Mouse (Mus musculus) stomach, embryonic 16.5 days (tissue): ENCODE measurements around the gene Cacybp. TPM values are rescaled to one million over a fixed set of nuclear protein-coding genes. Genes with fewer than 3 reads are reported as not detected.
A peak's percentile ranks its signal among the peaks of the same experiment; 100 is the strongest.

Experiments
- ATAC-seq: fragments of 200-750 bp; cut with Nextera tagmentation; 2 replicates; pipeline ENCODE4 v1.8.0; 2017; ENCODE audit warnings: moderate number of reproducible peaks, moderate TSS enrichment; ENCODE audit not compliant: insufficient read depth, low FRiP score
- H3K27ac ChIP-seq: fragments of 300-500 bp; sonication (generic); 2 replicates; pipeline ENCODE4 v1.5.1; 2014; ENCODE audit warnings: low read length
- H3K27me3 ChIP-seq: fragments of 300-500 bp; sonication (generic); 2 replicates; pipeline ENCODE4 v1.6.1; 2014; ENCODE audit warnings: low read length, control low read depth, mixed read lengths; ENCODE audit not compliant: control insufficient read depth, insufficient read depth
- H3K36me3 ChIP-seq: fragments of 300-500 bp; sonication (generic); 2 replicates; pipeline ENCODE4 v1.6.1; 2014; ENCODE audit warnings: low read length; ENCODE audit not compliant: control insufficient read depth, insufficient read depth
- H3K4me1 ChIP-seq: fragments of 300-500 bp; sonication (generic); 2 replicates; pipeline ENCODE4 v1.6.1; 2014; ENCODE audit warnings: low read length, control low read depth, mixed read lengths; ENCODE audit not compliant: control insufficient read depth, insufficient read depth
- H3K4me2 ChIP-seq: fragments of 300-500 bp; sonication (generic); 2 replicates; pipeline ENCODE4 v1.6.1; 2014; ENCODE audit warnings: low read depth, low read length, mixed read lengths
- H3K4me3 ChIP-seq: fragments of 300-500 bp; sonication (generic); replicated peaks from 2 replicates; pipeline ENCODE4 v1.5.1; 2014; ENCODE audit warnings: mild to moderate bottlenecking, low read length
- H3K9ac ChIP-seq: fragments of 300-500 bp; sonication (generic); 2 replicates; pipeline ENCODE4 v1.6.1; 2014; ENCODE audit warnings: low read length
- H3K9me3 ChIP-seq: fragments of 300-500 bp; sonication (generic); replicated peaks from 2 replicates; pipeline ENCODE4 v1.6.1; 2016; ENCODE audit warnings: low read length, control low read depth; ENCODE audit not compliant: control insufficient read depth
- WGBS: fragments of 180-500 bp; shearing (Covaris S2); extraction: QIAGEN DNeasy Blood & Tissue Kit; methylation state at CpG from one replicate; pipeline ENCODE4 v1.1.7; 2014; 5-methylcytosine and 5-hydroxymethylcytosine counted together
- polyA plus RNA-seq: library from polyadenylated mRNA; unstranded; fragments of >200 nt; fragmentation: Nextera tagmentation; extraction: Ambion mirVana; gene quantifications from 2 replicates; pipeline ENCODE4 v1.2.1, GENCODE M21; 2015

Cacybp gene
- polyA plus RNA-seq, 1 experiment from 2014 or later: 189 TPM

DNA sequence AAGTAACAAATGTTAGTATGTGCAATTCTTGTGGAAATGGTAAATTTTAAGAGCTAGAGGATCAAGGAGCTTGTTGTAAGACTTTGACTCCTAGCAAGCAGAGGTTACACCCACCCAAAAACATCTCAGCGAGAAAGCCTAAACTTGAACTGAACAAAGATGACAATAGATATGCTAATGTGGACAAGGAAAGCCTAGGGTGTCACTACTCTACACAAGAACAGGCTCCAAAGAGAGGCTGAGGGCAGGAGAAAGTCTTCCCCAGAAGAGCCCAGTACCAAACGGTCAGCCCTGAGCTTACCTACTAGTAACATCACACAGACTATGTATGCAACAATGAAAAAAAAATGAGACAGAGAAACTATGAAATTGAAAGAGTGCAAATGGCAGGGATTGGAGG is 2.8 kb downstream of the Cacybp start:
- Histone ChIP-seq H3K9ac (0 out of 2 replicates have a peak overlapping the region, but pooled peaks have one; percentile 10), H3K9me3 (no peaks in the 10 kb centered on the region), H3K4me2 (no peak overlapping the region), H3K4me1 (peaks cover 16% of the 10 kb centered on the region), H3K36me3 (peaks cover 21% of the 10 kb centered on the region; the same call in 1 of the 2 replicates), H3K4me3 (no peak overlapping the region), H3K27me3 (no peaks in the 10 kb centered on the region), H3K27ac (no peak overlapping the region)
- ATAC-seq: no peak
- WGBS: 70% methylated on average over 2 of the region's 2 CpGs

DNA sequence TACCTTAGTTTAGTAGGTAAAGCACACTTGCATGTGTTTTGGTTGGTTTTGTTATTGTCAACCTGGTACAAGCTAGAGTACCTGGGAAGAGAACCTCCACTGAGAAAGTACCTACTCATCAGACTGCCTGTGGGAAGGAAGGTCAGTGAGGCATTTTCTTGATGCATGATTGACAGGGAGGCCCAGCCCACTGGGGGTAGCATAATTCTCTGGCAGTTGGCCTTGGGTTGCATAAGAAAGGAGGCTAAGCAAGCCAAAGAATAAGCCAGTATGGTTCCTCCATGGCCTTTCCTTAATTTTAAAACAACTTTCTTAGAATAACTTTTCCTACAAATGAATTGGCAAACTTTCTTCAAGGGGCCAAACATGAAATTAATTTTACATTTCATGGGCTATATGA is 7.2 kb downstream of the Cacybp start:
- Histone ChIP-seq H3K4me3 (no peak overlapping the region), H3K4me1 (0 out of 2 replicates have a peak, but pooled peaks cover 3% of the 10 kb centered on the region), H3K36me3 (peaks cover 32% of the 10 kb centered on the region), H3K4me2 (no peak overlapping the region), H3K27me3 (no peaks in the 10 kb centered on the region), H3K27ac (no peak overlapping the region), H3K9ac (no peak overlapping the region), H3K9me3 (no peaks in the 10 kb centered on the region)
- no peak for ATAC-seq

DNA sequence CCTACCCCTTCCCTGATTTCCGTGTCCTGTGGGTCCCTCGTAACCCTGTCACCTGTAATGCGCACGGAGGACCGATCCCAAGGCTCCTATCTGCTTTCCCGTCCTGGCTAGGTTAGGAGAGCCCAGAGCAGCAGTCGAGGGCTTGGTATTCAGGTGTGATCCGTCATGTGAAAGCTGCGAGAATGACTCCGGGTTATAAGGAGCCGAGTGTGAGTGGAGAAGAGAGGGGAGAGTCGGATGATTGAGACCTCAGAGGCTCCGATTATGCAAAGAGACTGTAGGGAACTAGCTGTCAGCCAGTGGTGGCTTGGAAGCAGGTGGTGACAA is 17.4 kb downstream of the Cacybp start:
- under 1% methylated on average over 13 of the region's 13 CpGs for WGBS
- Histone ChIP-seq H3K4me3 (peak overlapping the region; percentile 75), H3K9ac (peak overlapping the region; percentile 92), H3K27me3 (no peaks in the 10 kb centered on the region), H3K9me3 (no peaks in the 10 kb centered on the region), H3K36me3 (peaks cover 4% of the 10 kb centered on the region), H3K4me2 (peak overlapping the region; percentile 88), H3K27ac (peak overlapping the region; percentile 77), H3K4me1 (peaks cover 3% of the 10 kb centered on the region; the same call in 1 of the 2 replicates)
- no peak; the same call in 1 of the 2 replicates for ATAC-seq

DNA sequence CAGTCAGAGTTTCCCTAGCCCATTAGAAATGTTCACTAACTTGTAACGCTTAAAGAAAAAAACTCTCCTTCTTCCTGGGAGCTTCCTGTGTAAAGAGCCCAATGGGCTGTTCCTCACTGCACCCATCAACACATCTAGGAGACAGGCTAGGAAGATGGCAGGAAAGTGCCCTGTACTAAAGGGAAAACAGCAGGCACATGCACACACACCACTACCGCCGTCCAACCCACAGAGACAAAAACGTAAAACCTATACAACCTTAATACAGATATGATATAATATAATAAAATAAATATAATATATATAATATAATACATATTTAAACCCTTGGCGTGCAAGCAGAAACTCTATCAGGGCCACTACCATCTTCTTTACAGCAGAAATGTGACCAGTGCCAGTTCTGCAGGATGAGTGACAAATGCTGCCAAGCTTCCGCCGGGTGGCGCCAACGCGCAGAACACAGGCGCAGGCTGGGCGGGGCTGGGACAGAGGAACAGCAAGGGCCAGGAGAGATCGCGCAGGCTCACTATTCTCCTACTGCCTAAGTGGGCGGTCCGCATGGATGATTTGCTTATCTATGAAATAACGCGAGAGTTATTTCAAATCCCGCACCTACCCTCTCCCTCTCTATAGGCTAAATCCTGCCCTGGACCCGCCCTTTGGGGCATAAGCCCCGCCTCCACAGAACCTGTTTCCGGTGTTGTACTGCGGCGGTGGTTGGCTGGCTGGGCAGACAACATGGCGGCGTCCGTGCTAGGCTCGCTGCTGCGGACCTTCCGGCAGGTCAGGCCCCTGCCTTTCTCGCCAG is 17.9 kb downstream of the Cacybp start, which contains the start of gene Mrps14:
TSS of gene Mrps14 (plus strand) at position 687 of the 808 bp plus-strand sequence.
- 6% methylated on average over 31 of the region's 31 CpGs for WGBS
- H3K9ac ChIP-seq: peak within 1 kb of the TSS; percentile 92
- H3K27me3 ChIP-seq: no peaks in the 10 kb centered on the region
- peak; percentile 99 for ATAC-seq
- peaks cover 3% of the 10 kb centered on the region; the same call in 1 of the 2 replicates for H3K36me3 ChIP-seq
- H3K4me3 ChIP-seq: peak within 1 kb of the TSS; percentile 75
- no peaks in the 10 kb centered on the region for H3K9me3 ChIP-seq
- peak within 1 kb of the TSS; percentile 77 for H3K27ac ChIP-seq
- H3K4me1 ChIP-seq: peaks cover 3% of the 10 kb centered on the region; the same call in 1 of the 2 replicates
- peak within 1 kb of the TSS; percentile 88 for H3K4me2 ChIP-seq

DNA sequence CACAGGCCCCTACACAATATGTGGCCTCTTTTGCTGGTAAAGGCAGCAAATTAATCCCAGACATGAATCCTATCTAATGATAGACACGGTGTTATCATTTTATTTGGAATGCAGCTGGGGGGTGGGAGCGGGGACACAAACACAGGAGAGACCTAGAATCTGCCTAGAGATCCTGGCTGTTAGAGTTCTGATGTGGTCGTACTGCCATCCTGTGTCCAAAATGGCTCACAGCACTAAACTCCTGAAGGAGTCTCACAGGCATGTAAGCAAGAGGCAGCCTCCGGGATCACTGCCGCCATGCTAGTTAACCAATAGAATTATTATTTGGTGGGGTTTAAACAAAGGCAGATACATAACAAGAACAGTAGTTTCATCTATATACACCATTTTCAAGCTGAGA is 28.2 kb downstream of the Cacybp start:
- peak; percentile 33; the same call in 1 of the 2 replicates for ATAC-seq
- Histone ChIP-seq H3K27me3 (no peaks in the 10 kb centered on the region), H3K9ac (no peak overlapping the region), H3K4me2 (0 out of 2 replicates have a peak overlapping the region, but pooled peaks have one; percentile 27), H3K27ac (no peak overlapping the region), H3K36me3 (no peaks in the 10 kb centered on the region), H3K4me3 (no peak overlapping the region), H3K9me3 (no peaks in the 10 kb centered on the region), H3K4me1 (no peaks in the 10 kb centered on the region)
- 20% methylated on average over 5 of the region's 5 CpGs for WGBS

DNA sequence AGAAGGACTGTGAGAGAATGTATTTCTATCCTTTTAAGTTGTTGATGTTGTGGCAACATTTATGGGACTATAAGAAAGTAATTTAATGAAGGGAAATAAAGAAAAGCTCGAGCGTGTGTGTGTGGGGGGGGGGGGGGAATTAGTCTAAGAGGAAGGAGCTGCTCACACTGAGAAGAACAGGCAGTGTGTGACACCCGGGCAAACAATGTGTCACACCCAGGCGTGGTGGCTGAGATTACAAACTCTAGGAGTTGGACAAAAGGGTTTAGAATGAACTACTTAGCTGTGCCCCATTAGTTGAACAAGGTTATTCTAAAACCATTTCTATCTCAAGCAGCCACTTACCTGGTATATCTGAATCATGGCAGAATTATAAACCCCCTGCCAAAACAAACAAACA is 31.5 kb downstream of the Cacybp start:
- Histone ChIP-seq H3K9ac (no peak overlapping the region), H3K4me3 (no peak overlapping the region), H3K36me3 (no peaks in the 10 kb centered on the region), H3K4me2 (no peak overlapping the region), H3K27me3 (no peaks in the 10 kb centered on the region), H3K27ac (no peak overlapping the region), H3K9me3 (no peaks in the 10 kb centered on the region), H3K4me1 (no peaks in the 10 kb centered on the region)
- WGBS: 64% methylated on average over 4 of the region's 4 CpGs
- peak; percentile 47; the same call in 1 of the 2 replicates for ATAC-seq

DNA sequence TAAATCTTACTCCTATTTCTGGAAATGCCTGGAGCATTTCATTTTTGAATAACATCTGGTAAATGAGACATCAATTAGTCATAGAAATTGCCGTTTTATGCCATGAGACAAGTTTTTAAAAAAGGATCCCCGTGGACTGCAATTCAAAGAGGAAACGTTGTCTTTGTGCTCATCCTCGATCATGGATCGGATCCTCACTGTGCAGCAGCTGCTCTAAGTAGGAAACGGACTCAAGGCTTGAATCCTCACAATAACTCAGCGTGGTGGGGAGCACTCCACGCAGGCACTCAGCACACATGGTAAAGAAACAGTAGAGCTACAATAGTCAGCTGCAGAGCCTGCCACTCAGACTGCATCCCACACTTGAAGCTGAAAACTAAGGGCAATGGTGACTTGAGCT is 35.8 kb downstream of the Cacybp start:
- H3K9me3 ChIP-seq: no peaks in the 10 kb centered on the region
- H3K4me3 ChIP-seq: no peak overlapping the region
- ATAC-seq: no peak
- 73% methylated on average over 8 of the region's 8 CpGs for WGBS
- no peaks in the 10 kb centered on the region for H3K27me3 ChIP-seq
- no peaks in the 10 kb centered on the region for H3K36me3 ChIP-seq
- no peak overlapping the region for H3K9ac ChIP-seq
- no peaks in the 10 kb centered on the region for H3K4me1 ChIP-seq
- H3K27ac ChIP-seq: no peak overlapping the region
- no peak overlapping the region for H3K4me2 ChIP-seq

DNA sequence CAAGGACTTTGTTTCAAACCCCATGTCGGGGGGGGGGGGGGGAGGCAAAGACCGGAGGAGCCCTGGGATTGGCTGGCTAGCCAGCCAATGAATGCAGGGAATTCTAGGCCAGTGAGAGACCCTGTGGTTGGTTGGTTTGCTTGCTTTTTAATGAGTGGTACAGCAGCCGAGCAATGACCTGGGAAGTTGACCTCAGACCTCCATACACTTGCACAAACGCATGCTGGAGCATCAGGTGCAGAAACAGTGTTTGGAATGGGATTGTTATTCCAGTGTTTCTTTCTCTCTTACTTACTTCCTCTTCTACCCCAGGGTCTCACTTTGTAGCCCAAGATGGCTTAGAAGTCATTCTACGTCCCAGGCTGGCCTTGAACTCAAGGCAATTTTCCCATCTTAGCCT is 46.1 kb downstream of the Cacybp start:
- ATAC-seq: no peak
- Histone ChIP-seq H3K4me1 (no peaks in the 10 kb centered on the region), H3K27ac (no peak overlapping the region), H3K27me3 (no peaks in the 10 kb centered on the region), H3K4me3 (no peak overlapping the region), H3K9me3 (no peaks in the 10 kb centered on the region), H3K36me3 (no peaks in the 10 kb centered on the region), H3K9ac (no peak overlapping the region), H3K4me2 (no peak overlapping the region)
- 76% methylated on average over 3 of the region's 5 CpGs for WGBS

DNA sequence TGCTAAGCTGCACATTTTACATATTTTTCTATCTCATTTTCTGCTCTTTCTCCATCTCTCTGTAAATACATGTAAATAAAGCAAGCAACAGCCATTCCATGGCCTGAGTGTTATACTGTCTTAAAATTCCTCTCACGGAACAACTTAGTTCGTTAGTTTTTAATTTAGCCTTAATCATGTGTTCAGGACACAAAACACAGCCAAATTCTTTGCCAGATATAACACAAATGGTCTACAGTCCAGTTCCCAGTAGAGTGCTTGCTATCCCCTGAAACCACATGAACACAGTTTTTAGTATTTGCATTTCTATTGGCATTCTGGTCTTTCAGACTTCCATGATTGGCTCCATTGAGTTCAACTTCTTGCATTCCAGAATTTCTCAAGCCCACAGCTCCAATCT is 54.5 kb downstream of the Cacybp start:
- no peak overlapping the region for H3K27ac ChIP-seq
- 88% methylated on average over 2 of the region's 2 CpGs for WGBS
- ATAC-seq: no peak

More for the DNA sequence above, 54.5 kb downstream of the Cacybp start:
- H3K27me3 ChIP-seq: no peaks in the 10 kb centered on the region
- H3K36me3 ChIP-seq: no peaks in the 10 kb centered on the region
- no peaks in the 10 kb centered on the region for H3K9me3 ChIP-seq
- H3K9ac ChIP-seq: no peak overlapping the region
- H3K4me2 ChIP-seq: no peak overlapping the region
- H3K4me1 ChIP-seq: no peaks in the 10 kb centered on the region
- H3K4me3 ChIP-seq: no peak overlapping the region
